Mouse (Mus musculus): Measurements from ENCODE around the gene Lnx1.

DNA sequence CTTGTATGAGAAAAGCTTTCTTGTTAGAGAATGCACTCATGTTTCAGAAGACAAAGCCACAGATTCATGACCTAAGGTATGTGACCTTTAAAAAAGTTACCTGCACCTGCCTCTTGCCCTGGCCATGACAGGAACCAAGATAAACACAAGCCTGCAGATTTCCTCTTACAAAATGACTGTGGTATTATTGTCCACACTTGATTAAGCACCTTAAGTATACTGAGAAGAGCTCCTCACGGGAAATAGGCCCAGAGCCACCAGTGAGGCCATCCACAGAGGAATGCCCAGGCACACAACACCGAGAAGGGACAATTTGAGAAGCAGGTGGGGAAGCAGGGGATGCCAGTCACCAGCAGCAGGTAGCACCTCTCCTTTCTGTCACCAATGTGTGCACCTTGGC, 18.9 kb downstream of the Lnx1 start:
- TF ChIP-seq POLR2A (IDR thresholded peaks at IDR 0.05; ENCODE audit: borderline replicate concordance, insufficient read depth, low read length), result no peak
- no peak for TF ChIP-seq CTCF (IDR thresholded peaks at IDR 0.05; ENCODE audit: borderline replicate concordance, insufficient read depth, low read depth, low read length)

All from cerebellum, adult 2 months (tissue).